Mouse (Mus musculus): Measurements from ENCODE around the gene Timm8b.

Gene Timm8b

GRCm38 (mm10) chr9:50603189-50603997 lies at the start of gene Timm8b, which contains the start of gene Sdhd:
TSS of gene Timm8b (plus strand) at chr9:50603910.
TSS of gene Sdhd (minus strand) at chr9:50603812.
- DNase-seq (ENCODE audit: low read depth in 1 of 2, low spot score in 2 of 2): peak; percentile 89 to 90

- DNase-seq (ENCODE audit: low read depth in 1 of 2, low spot score in 2 of 2): peak; percentile 37 to 56
Measured at GRCm38 (mm10) chr9:50554241-50555093, 49.2 kb upstream of the Timm8b start, which contains the start of gene Il18. TSS of gene Il18 (plus strand) at chr9:50554827.

GRCm38 (mm10) chr9:50555094-50555446 lies 48.6 kb upstream of the Timm8b start, which contains the start of gene Bco2:
TSS of gene Bco2 (minus strand) at chr9:50555181.
- DNase-seq (ENCODE audit: low read depth in 1 of 2, low spot score in 2 of 2): no peak

- no peak for DNase-seq (ENCODE audit: low read depth in 1 of 2, low spot score in 2 of 2)
Measured at GRCm38 (mm10) chr9:50561145-50561917, 42.4 kb upstream of the Timm8b start, which contains the start of gene Tex12. TSS of gene Tex12 (minus strand) at chr9:50561325.

GRCm38 (mm10) chr9:50561918-50562360 lies 41.8 kb upstream of the Timm8b start:
- no peak for DNase-seq (ENCODE audit: low read depth in 1 of 2, low spot score in 2 of 2)

- no peak for DNase-seq (ENCODE audit: low read depth in 1 of 2, low spot score in 2 of 2)
Measured at GRCm38 (mm10) chr9:50565173-50565572, 38.5 kb upstream of the Timm8b start.

GRCm38 (mm10) chr9:50565940-50566339 lies 37.8 kb upstream of the Timm8b start:
- DNase-seq (ENCODE audit: low read depth in 1 of 2, low spot score in 2 of 2): no peak

GRCm38 (mm10) chr9:50567372-50567771 lies 36.3 kb upstream of the Timm8b start:
- no peak for DNase-seq (ENCODE audit: low read depth in 1 of 2, low spot score in 2 of 2)

- no peak for DNase-seq (ENCODE audit: low read depth in 1 of 2, low spot score in 2 of 2)
Measured at GRCm38 (mm10) chr9:50567881-50568280, 35.8 kb upstream of the Timm8b start.

- no peak for DNase-seq (ENCODE audit: low read depth in 1 of 2, low spot score in 2 of 2)
Measured at GRCm38 (mm10) chr9:50569599-50570525, 33.8 kb upstream of the Timm8b start.

- no peak for DNase-seq (ENCODE audit: low read depth in 1 of 2, low spot score in 2 of 2)
Measured at GRCm38 (mm10) chr9:50580370-50580769, 23.3 kb upstream of the Timm8b start.

GRCm38 (mm10) chr9:50585145-50585818 lies 18.4 kb upstream of the Timm8b start:
- no peak for DNase-seq (ENCODE audit: low read depth in 1 of 2, low spot score in 2 of 2)

GRCm38 (mm10) chr9:50586955-50587354 lies 16.8 kb upstream of the Timm8b start:
- DNase-seq (ENCODE audit: low read depth in 1 of 2, low spot score in 2 of 2): no peak

GRCm38 (mm10) chr9:50590856-50591518 lies 12.7 kb upstream of the Timm8b start:
- DNase-seq (ENCODE audit: low read depth in 1 of 2, low spot score in 2 of 2): peak; percentile 50 to 54

GRCm38 (mm10) chr9:50592955-50593354 lies 10.8 kb upstream of the Timm8b start:
- DNase-seq (ENCODE audit: low read depth in 1 of 2, low spot score in 2 of 2): peak; percentile 37 to 48

GRCm38 (mm10) chr9:50593544-50593943 lies 10.2 kb upstream of the Timm8b start:
- DNase-seq (ENCODE audit: low read depth in 1 of 2, low spot score in 2 of 2): peak in 1 of 2 experiments; percentile 36

- no peak for DNase-seq (ENCODE audit: low read depth in 1 of 2, low spot score in 2 of 2)
Measured at GRCm38 (mm10) chr9:50594794-50595417, 8.8 kb upstream of the Timm8b start.

- DNase-seq (ENCODE audit: low read depth in 1 of 2, low spot score in 2 of 2): no peak
Measured at GRCm38 (mm10) chr9:50596973-50597372, 6.7 kb upstream of the Timm8b start.
